Mouse (Mus musculus) lung, embryonic 15.5 days (tissue): ENCODE results near the gene Oasl1. TPM values are rescaled to one million over a fixed set of nuclear protein-coding genes. Genes with fewer than 3 reads are reported as not detected.
"Not testable (repeated sequence)": the region's sequence is repeated elsewhere in the genome, so short reads cannot be mapped to it uniquely, and the experiment has no call there.

Source experiments
- ATAC-seq: fragments of 200-750 bp; cut with Nextera tagmentation; 2 replicates; pipeline ENCODE4 v1.8.0; 2017; ENCODE audit warnings: moderate number of reproducible peaks, borderline replicate concordance; ENCODE audit not compliant: low FRiP score, low TSS enrichment; ENCODE audit errors: extremely low read depth
- H3K27ac ChIP-seq: fragments of 300-500 bp; sonication (generic); 2 replicates; pipeline ENCODE4 v1.5.1; 2015; ENCODE audit warnings: moderate library complexity, mild to moderate bottlenecking, inconsistent platforms
- H3K27me3 ChIP-seq: fragments of 300-500 bp; sonication (generic); 2 replicates; pipeline ENCODE4 v1.6.1; 2015; ENCODE audit warnings: inconsistent platforms
- H3K36me3 ChIP-seq: fragments of 300-500 bp; sonication (generic); 2 replicates; pipeline ENCODE4 v1.6.1; 2015; ENCODE audit warnings: inconsistent platforms
- H3K4me1 ChIP-seq: fragments of 300-500 bp; sonication (generic); 2 replicates; pipeline ENCODE4 v1.6.1; 2015; ENCODE audit warnings: inconsistent platforms
- H3K4me2 ChIP-seq: fragments of 300-500 bp; sonication (generic); 2 replicates; pipeline ENCODE4 v1.6.1; 2015; ENCODE audit warnings: inconsistent platforms, mild to moderate bottlenecking, moderate library complexity
- H3K4me3 ChIP-seq: fragments of 300-500 bp; sonication (generic); 2 replicates; pipeline ENCODE4 v1.5.1; 2015; ENCODE audit warnings: mild to moderate bottlenecking, inconsistent platforms
- H3K9ac ChIP-seq: fragments of 300-500 bp; sonication (generic); 2 replicates; pipeline ENCODE4 v1.6.1; 2015; ENCODE audit warnings: inconsistent platforms
- H3K9me3 ChIP-seq: fragments of 300-500 bp; sonication (generic); 2 replicates; pipeline ENCODE4 v1.6.1; 2016; ENCODE audit warnings: inconsistent platforms
- WGBS: fragments of 180-500 bp; shearing (Covaris S2); methylation state at CpG from one replicate; pipeline ENCODE4 v1.1.7; 2015; 5-methylcytosine and 5-hydroxymethylcytosine counted together
- polyA plus RNA-seq: library from polyadenylated mRNA; unstranded; fragments of >200 nt; fragmentation: Nextera tagmentation; extraction: Ambion mirVana; gene quantifications from 2 replicates; pipeline ENCODE4 v1.2.1, GENCODE M21; 2015

Oasl1 gene
- polyA plus RNA-seq, result 0.70 and 1.2 TPM in 2 replicates

DNA sequence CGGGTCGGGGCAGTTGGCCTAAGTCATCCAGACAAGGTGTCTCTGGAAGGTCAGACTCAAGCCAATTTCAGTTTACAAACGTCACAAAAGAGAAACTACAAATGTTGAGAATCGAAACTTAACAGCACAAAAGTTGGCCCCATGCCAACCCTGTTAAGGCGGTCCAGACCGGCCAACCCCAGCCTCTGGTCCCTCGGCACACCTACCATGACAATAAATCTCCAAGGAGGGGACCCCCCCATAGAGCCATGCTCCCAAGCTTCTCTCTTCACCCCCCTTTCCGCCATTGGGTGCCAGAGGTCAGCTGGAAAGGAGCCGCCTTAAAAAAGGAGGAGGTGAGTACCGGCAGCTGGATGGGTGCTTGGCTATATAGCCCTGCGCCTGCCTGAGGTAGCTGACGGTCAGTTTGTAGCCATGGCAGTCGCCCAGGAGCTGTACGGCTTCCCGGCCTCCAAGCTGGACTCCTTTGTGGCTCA lies at the start of gene Oasl1:
Oasl1 (plus strand) TSS at position 243 of the 476 bp plus-strand sequence.
- Histone ChIP-seq H3K9ac (no peak within 1 kb of the TSS), H3K36me3 (no peaks in the 10 kb centered on the region), H3K9me3 (no peaks in the 10 kb centered on the region), H3K27me3 (no peaks in the 10 kb centered on the region), H3K4me2 (peak within 1 kb of the TSS; percentile 53), H3K4me1 (peaks cover 11% of the 10 kb centered on the region), H3K27ac (no peak within 1 kb of the TSS), H3K4me3 (peak within 1 kb of the TSS; percentile 35)
- WGBS, result 17% methylated on average over 15 of the region's 15 CpGs
- ATAC-seq, result peak; percentile 52; the same call in 1 of the 2 replicates

DNA sequence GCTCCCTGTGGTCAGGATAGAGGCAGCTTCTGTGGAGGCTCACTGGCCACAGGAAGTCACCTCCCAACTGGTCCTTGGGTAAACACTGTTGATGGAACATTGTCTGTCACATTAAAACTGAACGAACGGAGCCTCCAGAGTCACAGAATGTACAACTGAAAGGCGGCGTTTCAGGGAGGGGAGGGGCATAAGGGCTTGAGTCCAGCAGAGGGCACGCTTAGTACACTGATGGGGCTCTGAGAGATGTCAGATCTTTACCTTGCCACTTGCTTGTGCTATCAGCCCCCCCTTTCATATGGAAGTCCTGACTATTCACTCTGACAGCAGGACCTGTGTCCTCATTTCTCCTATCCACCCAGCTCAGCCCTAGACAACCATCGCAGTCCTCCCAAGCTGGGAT lies 47.2 kb upstream of the Oasl1 start:
- no peak overlapping the region; the same call in 1 of the 2 replicates for H3K4me2 ChIP-seq
- WGBS, result 35% methylated on average over 6 of the region's 6 CpGs

DNA sequence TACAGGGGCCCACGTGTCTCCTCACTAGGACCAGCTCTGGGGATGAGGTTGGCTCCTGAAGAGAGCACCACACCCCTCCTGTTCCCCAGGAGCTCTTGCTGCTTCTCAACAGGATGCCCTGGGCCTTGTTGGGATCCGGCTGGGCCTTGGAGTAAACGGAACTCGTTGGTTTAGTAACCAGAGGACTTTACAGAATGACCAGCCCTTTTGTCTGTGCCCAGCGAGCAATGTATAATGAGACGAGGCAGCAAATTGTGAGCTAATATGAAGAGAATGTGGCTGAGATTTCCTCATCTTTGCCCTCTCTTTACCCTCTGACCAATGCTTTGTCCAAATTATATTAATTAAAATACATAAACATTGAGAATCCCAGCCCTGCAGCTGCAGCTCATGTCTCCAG lies 46.7 kb upstream of the Oasl1 start:
- 41% methylated on average over 6 of the region's 6 CpGs for WGBS
- Histone ChIP-seq H3K9ac (no peak overlapping the region), H3K4me2 (no peak overlapping the region), H3K4me3 (no peak overlapping the region), H3K27me3 (0 out of 2 replicates have a peak, but pooled peaks cover 5% of the 10 kb centered on the region), H3K9me3 (no peaks in the 10 kb centered on the region), H3K4me1 (no peaks in the 10 kb centered on the region), H3K36me3 (no peaks in the 10 kb centered on the region), H3K27ac (no peak overlapping the region)
- no peak for ATAC-seq

More for the DNA sequence above, 47.2 kb upstream of the Oasl1 start:
- Histone ChIP-seq H3K9ac (no peak overlapping the region), H3K9me3 (no peaks in the 10 kb centered on the region), H3K4me3 (no peak overlapping the region), H3K4me1 (no peaks in the 10 kb centered on the region), H3K27me3 (0 out of 2 replicates have a peak, but pooled peaks cover 5% of the 10 kb centered on the region), H3K27ac (no peak overlapping the region), H3K36me3 (no peaks in the 10 kb centered on the region)
- no peak for ATAC-seq

DNA sequence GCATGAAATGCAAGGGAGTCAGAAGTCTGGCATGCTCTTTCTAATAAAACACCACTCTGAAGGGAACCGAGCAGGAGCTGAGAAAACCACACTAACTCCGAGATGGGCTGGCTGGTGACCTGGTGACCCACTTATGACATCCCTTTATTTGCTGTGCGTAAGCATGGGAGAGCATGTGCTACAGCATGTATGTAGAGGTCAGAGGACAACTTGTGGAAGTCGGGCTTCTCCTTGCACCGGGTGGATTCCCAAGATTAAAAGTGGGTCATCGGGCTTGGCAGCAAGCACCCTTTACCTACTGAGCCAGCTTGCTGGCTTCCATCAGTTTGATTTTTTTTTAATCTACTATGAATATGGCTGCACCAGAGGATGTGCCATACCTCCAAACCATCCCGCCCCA lies 45.6 kb upstream of the Oasl1 start:
- H3K9ac ChIP-seq, result no peak overlapping the region
- H3K27ac ChIP-seq, result no peak overlapping the region
- no peaks in the 10 kb centered on the region for H3K36me3 ChIP-seq
- no peaks in the 10 kb centered on the region for H3K9me3 ChIP-seq
- 0 out of 2 replicates have a peak, but pooled peaks cover under 1% of the 10 kb centered on the region for H3K27me3 ChIP-seq
- no peak for ATAC-seq
- H3K4me3 ChIP-seq, result no peak overlapping the region
- no peaks in the 10 kb centered on the region for H3K4me1 ChIP-seq
- 69% methylated on average over 7 of the region's 7 CpGs for WGBS
- no peak overlapping the region for H3K4me2 ChIP-seq

DNA sequence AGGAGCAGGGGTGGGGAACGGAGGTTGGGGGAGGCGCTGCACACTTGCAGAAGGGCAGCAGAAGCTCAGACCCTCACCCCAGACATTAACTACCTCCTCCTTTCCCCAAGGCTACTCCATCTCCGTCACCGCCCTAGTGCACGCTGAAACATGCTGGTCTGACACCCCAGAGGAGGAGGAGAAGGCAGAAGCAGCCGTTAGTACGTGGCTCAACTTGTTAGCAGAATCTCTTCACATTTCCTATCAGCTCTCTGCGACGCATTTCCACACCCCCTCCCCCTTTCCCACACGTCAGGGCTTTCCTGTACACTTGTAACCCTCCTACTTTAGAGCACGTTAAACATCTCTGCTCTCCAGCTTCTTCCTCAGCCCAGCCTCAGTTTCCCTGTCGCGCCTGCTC lies 43.6 kb upstream of the Oasl1 start:
- H3K4me1 ChIP-seq, result no peaks in the 10 kb centered on the region
- 26% methylated on average over 10 of the region's 13 CpGs for WGBS
- H3K4me2 ChIP-seq, result no peak overlapping the region
- H3K9ac ChIP-seq, result no peak overlapping the region
- ATAC-seq, result no peak
- H3K27me3 ChIP-seq, result no peaks in the 10 kb centered on the region
- no peaks in the 10 kb centered on the region for H3K9me3 ChIP-seq
- H3K36me3 ChIP-seq, result no peaks in the 10 kb centered on the region
- H3K4me3 ChIP-seq, result no peak overlapping the region
- no peak overlapping the region for H3K27ac ChIP-seq

DNA sequence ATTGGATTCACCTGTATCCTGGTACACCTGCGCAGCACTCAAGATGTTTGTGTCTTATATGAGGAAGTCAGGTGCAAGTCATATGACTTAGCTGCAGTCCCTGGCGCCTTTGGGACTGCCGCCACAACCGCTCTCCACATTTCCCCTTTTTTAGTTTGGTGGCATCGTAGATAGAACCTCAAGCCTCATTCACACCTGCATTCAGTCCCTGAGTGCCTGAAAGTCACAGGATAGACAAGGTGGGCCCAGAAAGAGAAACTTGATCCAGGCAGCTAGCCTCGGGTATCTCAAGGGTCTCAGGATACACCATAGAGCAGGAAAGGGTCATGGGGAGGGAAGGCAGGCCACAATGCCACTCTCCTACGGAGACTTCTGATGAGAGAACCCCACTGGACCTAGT lies 40.7 kb upstream of the Oasl1 start:
- H3K9ac ChIP-seq, result not testable (repeated sequence)

DNA sequence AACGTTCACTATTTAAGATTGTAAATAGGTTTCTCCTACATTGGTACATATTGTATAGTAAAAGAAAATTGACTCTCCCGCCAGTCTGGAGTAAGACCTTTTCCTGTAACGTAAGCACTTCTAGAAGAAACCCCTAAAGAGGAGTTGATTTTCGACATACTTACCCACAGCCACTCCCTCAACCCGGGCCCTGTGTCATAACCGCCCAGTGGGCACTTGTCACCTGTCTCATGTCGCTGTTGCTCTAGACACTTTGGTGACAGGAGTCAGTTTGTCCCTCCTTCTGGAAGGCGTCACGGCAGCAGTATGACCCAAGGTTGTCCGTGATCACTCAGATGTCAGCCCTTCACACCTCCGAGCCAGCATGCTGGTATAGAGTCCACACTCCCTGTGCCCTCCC lies 40.0 kb upstream of the Oasl1 start:
- H3K9me3 ChIP-seq, result no peaks in the 10 kb centered on the region
- H3K4me1 ChIP-seq, result no peaks in the 10 kb centered on the region
- WGBS, result 69% methylated on average over 11 of the region's 11 CpGs
- no peak overlapping the region for H3K4me3 ChIP-seq
- ATAC-seq, result no peak; the same call in 1 of the 2 replicates
- no peak overlapping the region for H3K27ac ChIP-seq
- H3K27me3 ChIP-seq, result no peaks in the 10 kb centered on the region
- H3K4me2 ChIP-seq, result no peak overlapping the region
- H3K9ac ChIP-seq, result no peak overlapping the region
- H3K36me3 ChIP-seq, result no peaks in the 10 kb centered on the region

More for the DNA sequence above, 40.7 kb upstream of the Oasl1 start:
- not testable (repeated sequence) for H3K27me3 ChIP-seq, H3K9me3 ChIP-seq, H3K4me1 ChIP-seq, H3K4me2 ChIP-seq, H3K36me3 ChIP-seq, H3K4me3 ChIP-seq, H3K27ac ChIP-seq, ATAC-seq
- WGBS, result 73% methylated on average over 6 of the region's 7 CpGs

DNA sequence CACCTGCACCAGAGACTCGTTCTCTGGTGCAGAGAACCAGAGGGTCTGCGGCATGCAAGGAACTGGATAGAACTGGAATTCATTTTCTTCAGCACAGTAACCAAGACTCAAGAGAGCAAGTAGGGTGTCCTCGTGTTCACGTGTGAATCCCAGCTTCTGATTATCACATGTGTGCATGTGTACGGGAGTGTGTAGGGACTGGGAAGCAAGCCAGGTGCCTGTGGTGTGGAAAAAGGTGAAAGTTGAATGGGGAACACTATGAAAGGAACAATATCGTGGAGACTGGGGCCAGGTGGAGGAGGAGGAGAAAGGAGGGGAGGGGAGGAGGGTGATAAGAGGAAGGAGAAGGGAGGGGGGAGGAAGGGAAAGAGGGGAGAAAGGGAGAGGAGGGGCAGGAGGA lies 36.2 kb upstream of the Oasl1 start:
- Histone ChIP-seq H3K4me3 (no peak overlapping the region), H3K9ac (no peak overlapping the region), H3K9me3 (no peaks in the 10 kb centered on the region), H3K36me3 (no peaks in the 10 kb centered on the region), H3K4me2 (no peak overlapping the region), H3K4me1 (no peaks in the 10 kb centered on the region), H3K27me3 (no peaks in the 10 kb centered on the region), H3K27ac (no peak overlapping the region)
- no peak for ATAC-seq
- WGBS, result 73% methylated on average over 6 of the region's 6 CpGs

DNA sequence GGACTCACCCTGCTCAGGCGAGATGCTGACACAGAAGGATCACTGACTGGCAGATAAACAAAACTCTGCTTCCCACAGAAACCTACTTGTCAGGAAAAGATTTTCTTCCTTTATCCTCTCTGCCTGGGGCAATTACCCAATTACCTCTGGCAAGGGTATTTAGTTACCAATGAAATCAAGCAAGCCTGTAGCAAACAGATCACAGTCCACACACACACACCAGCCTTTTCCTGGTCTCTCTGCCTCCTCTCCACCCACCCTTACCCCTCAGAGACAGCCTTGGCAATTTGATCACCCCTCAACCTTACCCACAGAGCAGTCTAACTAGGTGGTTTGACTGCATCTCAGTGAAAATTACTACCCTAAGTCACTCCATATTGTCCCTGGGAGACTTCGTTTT lies 34.0 kb upstream of the Oasl1 start:
- H3K4me3 ChIP-seq, result no peak overlapping the region
- no peaks in the 10 kb centered on the region for H3K9me3 ChIP-seq
- H3K4me1 ChIP-seq, result no peaks in the 10 kb centered on the region
- no peak overlapping the region for H3K4me2 ChIP-seq
- H3K9ac ChIP-seq, result no peak overlapping the region
- no peak overlapping the region for H3K27ac ChIP-seq
- no peak for ATAC-seq
- no peaks in the 10 kb centered on the region for H3K27me3 ChIP-seq
- no peaks in the 10 kb centered on the region for H3K36me3 ChIP-seq
- 80% methylated on average over 2 of the region's 2 CpGs for WGBS

DNA sequence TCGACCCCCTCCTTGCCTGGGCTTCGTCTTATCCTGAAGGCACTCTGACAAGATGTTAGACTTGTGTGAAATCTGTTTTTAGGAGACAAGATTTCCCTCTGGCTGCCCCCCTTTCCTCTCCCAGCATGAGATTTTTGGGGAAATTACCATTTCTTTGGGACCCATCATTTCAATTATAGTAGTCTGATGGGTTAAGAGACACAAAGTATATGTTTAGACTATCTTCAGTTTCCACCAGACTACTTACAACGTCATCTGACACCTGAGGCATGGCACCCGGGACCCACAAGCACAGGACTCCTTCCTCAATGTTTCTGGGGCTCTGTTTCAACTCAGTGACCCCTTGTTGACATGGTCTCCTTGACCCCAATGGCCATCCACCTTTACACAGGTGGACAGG lies 27.5 kb upstream of the Oasl1 start:
- WGBS, result 70% methylated on average over 4 of the region's 4 CpGs
- H3K4me2 ChIP-seq, result no peak overlapping the region

DNA sequence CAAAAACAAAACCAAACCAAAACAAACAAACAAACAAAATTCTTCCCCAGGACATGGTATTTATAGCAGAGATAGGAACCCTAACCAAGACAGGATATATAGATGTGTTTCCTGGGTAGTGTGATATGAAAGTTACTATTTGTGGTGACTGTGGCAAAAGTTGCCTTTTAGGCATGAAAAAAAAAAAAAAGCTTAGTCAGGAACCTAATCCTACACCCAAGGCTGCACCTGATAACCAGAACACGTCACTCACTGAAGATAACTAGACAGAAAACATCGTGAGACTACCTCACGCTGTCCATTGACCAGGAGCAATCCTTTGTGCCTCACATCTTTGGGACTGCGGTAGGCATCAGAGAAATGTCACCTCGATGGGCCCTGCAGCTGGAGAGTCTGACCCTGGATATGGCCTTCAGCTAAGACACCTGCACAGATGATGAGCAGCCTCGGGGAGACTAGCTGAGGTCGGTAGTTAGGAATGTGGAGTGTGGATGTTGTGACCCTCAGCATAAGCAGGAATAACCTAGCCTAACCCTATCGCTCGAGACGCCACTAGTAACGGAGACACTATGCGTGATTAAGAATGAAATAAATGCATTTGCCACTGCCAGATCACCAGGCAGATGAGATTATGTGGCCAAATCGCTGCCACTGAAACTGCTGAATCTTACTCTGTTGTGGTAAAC lies 26.2 kb upstream of the Oasl1 start, which contains the start of gene Oasl2:
Oasl2 (plus strand) TSS at position 249 of the 686 bp plus-strand sequence.
- peaks cover 13% of the 10 kb centered on the region; the same call in 1 of the 2 replicates for H3K4me1 ChIP-seq
- peak within 1 kb of the TSS; percentile 49 for H3K4me2 ChIP-seq
- H3K9me3 ChIP-seq, result no peaks in the 10 kb centered on the region
- H3K27ac ChIP-seq, result no peak within 1 kb of the TSS
- no peaks in the 10 kb centered on the region for H3K27me3 ChIP-seq
- no peaks in the 10 kb centered on the region for H3K36me3 ChIP-seq
- no peak for ATAC-seq
- WGBS, result 51% methylated on average over 13 of the region's 13 CpGs
- peak within 1 kb of the TSS; percentile 21; the same call in 1 of the 2 replicates for H3K9ac ChIP-seq
- peak within 1 kb of the TSS; percentile 32 for H3K4me3 ChIP-seq

More for the DNA sequence above, 27.5 kb upstream of the Oasl1 start:
- ATAC-seq, result no peak
- Histone ChIP-seq H3K27me3 (no peaks in the 10 kb centered on the region), H3K4me3 (no peak overlapping the region), H3K36me3 (no peaks in the 10 kb centered on the region), H3K4me1 (peaks cover 13% of the 10 kb centered on the region; the same call in 1 of the 2 replicates), H3K27ac (no peak overlapping the region), H3K9ac (no peak overlapping the region), H3K9me3 (no peaks in the 10 kb centered on the region)

DNA sequence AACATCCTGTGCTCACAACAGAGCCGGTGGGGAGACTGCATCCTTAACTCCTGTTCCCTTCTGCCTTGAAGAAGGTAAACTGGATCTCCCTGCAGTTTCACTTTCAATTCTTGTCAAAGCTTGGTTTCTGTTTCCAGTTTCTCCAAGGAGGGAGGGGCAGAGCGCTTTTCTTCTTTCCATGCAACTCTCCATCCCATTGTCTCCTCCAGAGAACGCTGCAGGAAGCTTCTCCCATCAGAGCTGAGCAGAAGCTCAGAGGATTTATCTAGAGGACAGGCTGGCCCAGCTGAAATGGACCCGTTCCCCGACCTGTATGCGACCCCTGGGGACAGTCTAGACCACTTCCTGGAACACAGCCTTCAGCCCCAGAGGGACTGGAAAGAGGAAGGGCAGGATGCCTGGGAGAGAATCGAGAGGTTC lies 25.7 kb upstream of the Oasl1 start:
- Histone ChIP-seq H3K9me3 (no peaks in the 10 kb centered on the region), H3K27me3 (no peaks in the 10 kb centered on the region), H3K9ac (peak overlapping the region; percentile 21; the same call in 1 of the 2 replicates), H3K4me2 (peak overlapping the region; percentile 49), H3K36me3 (no peaks in the 10 kb centered on the region), H3K27ac (no peak overlapping the region), H3K4me3 (peak overlapping the region; percentile 32), H3K4me1 (peaks cover 13% of the 10 kb centered on the region; the same call in 1 of the 2 replicates)
- no peak for ATAC-seq
- WGBS, result 8% methylated on average over 7 of the region's 7 CpGs
